Mouse (Mus musculus): ENCODE results near the gene Shisal2a. TPM values are rescaled to one million over a fixed set of nuclear protein-coding genes. Genes with fewer than 3 reads are reported as not detected.
A peak's percentile ranks its signal among the peaks of the same experiment; 100 is the strongest.

Shisal2a gene
- polyA plus RNA-seq, 1 experiment from 2014 or later, result 3.6 TPM

DNA sequence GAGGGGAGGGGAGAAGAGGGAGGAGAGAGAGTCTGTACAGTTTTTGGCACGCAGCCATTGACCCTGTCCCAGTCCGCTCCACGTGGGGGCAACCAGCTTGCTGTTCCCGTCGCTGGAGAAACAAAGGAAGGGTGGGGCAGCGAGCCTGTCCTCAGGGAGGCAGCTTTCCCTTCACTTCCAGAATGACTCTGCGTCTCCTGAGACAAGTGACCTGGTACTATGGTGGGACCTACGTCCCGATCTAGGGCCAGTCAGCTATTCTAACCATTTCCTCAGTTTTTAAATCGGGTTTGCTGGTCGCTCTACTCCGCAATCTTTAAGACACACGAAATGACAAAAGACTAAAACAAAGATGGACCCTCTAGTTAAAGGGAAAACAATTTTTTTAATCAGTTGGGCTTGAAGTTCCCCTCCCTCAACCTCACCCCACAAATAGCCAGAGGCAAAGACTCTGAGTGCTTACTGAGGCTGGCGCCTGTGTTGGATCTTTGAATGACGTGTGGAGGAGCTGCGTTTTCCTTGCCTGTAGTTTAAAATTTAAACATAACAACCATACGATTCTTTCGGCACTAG lies 4.6 kb upstream of the Shisal2a start:
- Histone ChIP-seq H3K4me1 (ENCODE audit: control insufficient read depth, insufficient read depth, low read length) (peaks cover 8% of the 10 kb centered on the region; the same call in 1 of the 2 replicates), H3K27ac (ENCODE audit: low read depth, low read length) (peak overlapping the region; percentile 70), H3K27me3 (replicated peaks; ENCODE audit: control insufficient read depth, insufficient read depth, low read length) (peaks cover 13% of the 10 kb centered on the region), H3K9me3 (replicated peaks; ENCODE audit: control insufficient read depth, low read length) (no peaks in the 10 kb centered on the region), H3K4me2 (ENCODE audit: low read length) (peak overlapping the region; percentile 53), H3K9ac (ENCODE audit: low read length) (peak overlapping the region; percentile 58), H3K36me3 (ENCODE audit: control insufficient read depth, insufficient read depth, low read length) (no peaks in the 10 kb centered on the region), H3K4me3 (ENCODE audit: low read depth, low read length) (peak overlapping the region; percentile 16)
- WGBS, result 3% methylated on average over 18 of the region's 18 CpGs
- DNase-seq (ENCODE audit: low spot score) (peak; percentile 90), ATAC-seq (peak; percentile 82)

DNA sequence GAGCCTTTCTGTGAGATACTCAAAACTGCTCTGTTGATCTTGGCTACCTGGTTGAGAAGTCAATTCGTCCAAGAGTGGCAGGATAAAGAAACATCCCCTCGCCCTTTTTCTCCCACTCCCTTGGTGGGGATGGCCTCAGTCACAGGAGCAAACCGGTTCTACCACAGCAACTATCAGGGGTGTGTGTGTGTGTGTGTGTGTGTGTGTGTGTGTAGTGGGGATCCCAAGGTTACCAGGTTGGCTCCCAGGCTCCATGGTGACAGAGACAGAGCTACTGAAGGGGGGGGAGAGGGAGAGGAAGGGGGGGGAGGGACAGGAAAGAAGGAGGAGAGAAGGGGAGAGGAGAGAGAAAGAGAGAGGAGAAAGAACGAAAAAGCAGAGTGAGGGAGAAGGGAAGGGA lies 4.0 kb upstream of the Shisal2a start:
- Histone ChIP-seq H3K36me3 (ENCODE audit: control insufficient read depth, insufficient read depth, low read length) (no peaks in the 10 kb centered on the region), H3K27ac (ENCODE audit: low read depth, low read length) (peak overlapping the region; percentile 70; the same call in 1 of the 2 replicates), H3K27me3 (replicated peaks; ENCODE audit: control insufficient read depth, insufficient read depth, low read length) (peaks cover 20% of the 10 kb centered on the region), H3K9ac (ENCODE audit: low read length) (no peak overlapping the region), H3K4me1 (ENCODE audit: control insufficient read depth, insufficient read depth, low read length) (peaks cover 8% of the 10 kb centered on the region; the same call in 1 of the 2 replicates), H3K4me3 (ENCODE audit: low read depth, low read length) (0 out of 2 replicates have a peak overlapping the region, but pooled peaks have one; percentile 16), H3K4me2 (ENCODE audit: low read length) (peak overlapping the region; percentile 53), H3K9me3 (replicated peaks; ENCODE audit: control insufficient read depth, low read length) (no peaks in the 10 kb centered on the region)
- 43% methylated on average over 4 of the region's 4 CpGs for WGBS
- peak; percentile 19 for DNase-seq (ENCODE audit: low spot score)
- ATAC-seq, result peak; percentile 49

DNA sequence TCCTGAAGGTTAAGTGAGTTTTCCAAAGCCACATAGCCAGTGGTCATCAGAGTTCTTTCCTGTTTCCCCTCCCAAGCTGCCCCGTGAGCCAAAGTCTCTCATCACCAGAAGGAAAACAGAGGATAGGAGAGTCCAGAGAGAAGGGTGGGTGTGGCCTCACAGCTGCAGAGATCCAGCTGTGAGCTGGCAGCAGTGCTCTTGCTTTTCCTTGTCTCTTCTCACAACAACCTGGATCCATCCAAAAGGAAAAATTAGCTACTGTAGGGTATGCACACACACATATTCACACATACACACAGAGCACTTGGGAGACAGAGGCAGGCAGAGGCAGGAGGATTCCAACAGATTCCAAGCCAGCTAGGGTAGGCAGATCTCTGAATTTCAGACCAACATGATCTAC lies 2.9 kb upstream of the Shisal2a start:
- Histone ChIP-seq H3K27ac (ENCODE audit: low read depth, low read length) (no peak overlapping the region), H3K9me3 (replicated peaks; ENCODE audit: control insufficient read depth, low read length) (no peaks in the 10 kb centered on the region), H3K4me2 (ENCODE audit: low read length) (no peak overlapping the region), H3K36me3 (ENCODE audit: control insufficient read depth, insufficient read depth, low read length) (no peaks in the 10 kb centered on the region), H3K4me1 (ENCODE audit: control insufficient read depth, insufficient read depth, low read length) (peaks cover 8% of the 10 kb centered on the region; the same call in 1 of the 2 replicates), H3K9ac (ENCODE audit: low read length) (no peak overlapping the region), H3K27me3 (replicated peaks; ENCODE audit: control insufficient read depth, insufficient read depth, low read length) (peaks cover 22% of the 10 kb centered on the region), H3K4me3 (ENCODE audit: low read depth, low read length) (no peak overlapping the region)
- ATAC-seq (no peak), DNase-seq (ENCODE audit: low spot score) (no peak)
- WGBS, result 24% methylated on average over 1 of the region's 1 CpGs

DNA sequence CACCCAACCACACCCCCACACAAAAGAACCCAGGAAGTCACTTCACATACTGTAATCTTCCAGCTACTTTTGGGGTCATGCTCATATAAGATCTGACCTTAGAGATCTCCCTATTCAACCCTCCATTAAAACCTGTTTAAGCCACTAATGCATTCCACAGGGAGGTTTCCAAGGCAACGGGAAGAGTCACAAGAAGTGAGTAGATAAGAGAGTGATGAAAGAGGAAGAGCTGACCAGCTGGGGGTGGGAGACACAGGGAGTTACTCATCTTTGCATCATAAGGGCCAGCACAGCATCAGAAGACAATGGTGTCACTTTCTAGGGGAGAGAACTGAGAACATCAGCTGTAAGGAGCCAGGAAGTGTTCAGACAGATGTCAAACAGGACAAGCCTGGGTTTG lies 3.0 kb downstream of the Shisal2a start:
- Histone ChIP-seq H3K36me3 (ENCODE audit: control insufficient read depth, insufficient read depth, low read length) (no peaks in the 10 kb centered on the region), H3K4me3 (ENCODE audit: low read depth, low read length) (no peak overlapping the region), H3K4me2 (ENCODE audit: low read length) (no peak overlapping the region), H3K27me3 (replicated peaks; ENCODE audit: control insufficient read depth, insufficient read depth, low read length) (peaks cover 22% of the 10 kb centered on the region), H3K27ac (ENCODE audit: low read depth, low read length) (no peak overlapping the region), H3K9ac (ENCODE audit: low read length) (no peak overlapping the region), H3K4me1 (ENCODE audit: control insufficient read depth, insufficient read depth, low read length) (no peaks in the 10 kb centered on the region), H3K9me3 (replicated peaks; ENCODE audit: control insufficient read depth, low read length) (no peaks in the 10 kb centered on the region)
- ATAC-seq (no peak), DNase-seq (ENCODE audit: low spot score) (no peak)
- 15% methylated on average over 1 of the region's 1 CpGs for WGBS

DNA sequence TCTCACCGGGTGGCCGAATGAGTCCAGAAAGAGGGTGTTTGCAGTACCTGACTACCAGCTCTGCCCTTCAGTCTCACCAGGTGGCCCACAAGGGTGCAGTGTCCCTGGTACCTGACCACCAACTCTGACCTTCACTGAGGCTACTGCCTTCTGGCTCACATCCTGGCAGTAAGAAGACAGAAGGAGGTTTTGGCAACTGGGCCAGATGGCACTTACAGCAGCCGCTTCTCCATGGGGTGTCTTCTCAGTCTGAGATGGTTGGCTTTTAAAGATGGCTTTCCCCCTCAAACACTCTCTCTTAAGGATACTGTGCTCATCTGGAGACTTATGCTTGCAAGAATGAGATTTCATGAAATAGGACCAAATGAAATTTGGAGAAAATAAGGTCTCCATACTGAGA lies 3.7 kb downstream of the Shisal2a start:
- H3K4me3 ChIP-seq (ENCODE audit: low read depth, low read length), result no peak overlapping the region
- H3K27me3 ChIP-seq (replicated peaks; ENCODE audit: control insufficient read depth, insufficient read depth, low read length), result peaks cover 22% of the 10 kb centered on the region
- H3K9me3 ChIP-seq (replicated peaks; ENCODE audit: control insufficient read depth, low read length), result no peaks in the 10 kb centered on the region
- H3K27ac ChIP-seq (ENCODE audit: low read depth, low read length), result no peak overlapping the region
- no peak for DNase-seq (ENCODE audit: low spot score)
- 81% methylated on average over 3 of the region's 3 CpGs for whole genome bisulfite sequencing
- no peaks in the 10 kb centered on the region for H3K4me1 ChIP-seq (ENCODE audit: control insufficient read depth, insufficient read depth, low read length)
- no peak for ATAC-seq
- H3K9ac ChIP-seq (ENCODE audit: low read length), result no peak overlapping the region
- no peak overlapping the region for H3K4me2 ChIP-seq (ENCODE audit: low read length)
- no peaks in the 10 kb centered on the region for H3K36me3 ChIP-seq (ENCODE audit: control insufficient read depth, insufficient read depth, low read length)

DNA sequence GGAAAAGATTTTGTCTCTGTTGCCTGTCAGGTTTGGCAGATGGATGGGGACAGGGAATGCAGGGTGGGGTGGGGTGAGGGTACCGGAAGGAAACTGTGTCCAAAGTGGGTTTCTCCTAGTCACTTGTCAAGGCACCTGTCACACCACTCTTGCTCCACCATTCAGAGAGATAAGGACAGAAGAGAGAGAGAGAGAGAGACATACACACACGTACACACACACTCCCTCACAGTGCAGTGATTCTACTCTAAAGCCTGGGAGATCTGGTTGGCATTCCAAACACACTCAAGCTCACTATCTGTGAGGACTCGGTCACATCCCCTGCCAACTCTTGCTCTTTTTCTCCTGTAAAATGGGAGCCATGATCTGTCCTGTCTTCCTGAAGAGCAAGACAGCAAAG lies 11.0 kb downstream of the Shisal2a start:
- Histone ChIP-seq H3K9ac (ENCODE audit: low read length) (no peak overlapping the region), H3K36me3 (ENCODE audit: control insufficient read depth, insufficient read depth, low read length) (no peaks in the 10 kb centered on the region), H3K9me3 (replicated peaks; ENCODE audit: control insufficient read depth, low read length) (no peaks in the 10 kb centered on the region), H3K4me3 (ENCODE audit: low read depth, low read length) (no peak overlapping the region), H3K4me2 (ENCODE audit: low read length) (no peak overlapping the region), H3K27me3 (replicated peaks; ENCODE audit: control insufficient read depth, insufficient read depth, low read length) (no peaks in the 10 kb centered on the region), H3K27ac (ENCODE audit: low read depth, low read length) (no peak overlapping the region), H3K4me1 (ENCODE audit: control insufficient read depth, insufficient read depth, low read length) (no peaks in the 10 kb centered on the region)
- DNase-seq (ENCODE audit: low spot score) (no peak), ATAC-seq (no peak)
- 82% methylated on average over 3 of the region's 3 CpGs for WGBS

DNA sequence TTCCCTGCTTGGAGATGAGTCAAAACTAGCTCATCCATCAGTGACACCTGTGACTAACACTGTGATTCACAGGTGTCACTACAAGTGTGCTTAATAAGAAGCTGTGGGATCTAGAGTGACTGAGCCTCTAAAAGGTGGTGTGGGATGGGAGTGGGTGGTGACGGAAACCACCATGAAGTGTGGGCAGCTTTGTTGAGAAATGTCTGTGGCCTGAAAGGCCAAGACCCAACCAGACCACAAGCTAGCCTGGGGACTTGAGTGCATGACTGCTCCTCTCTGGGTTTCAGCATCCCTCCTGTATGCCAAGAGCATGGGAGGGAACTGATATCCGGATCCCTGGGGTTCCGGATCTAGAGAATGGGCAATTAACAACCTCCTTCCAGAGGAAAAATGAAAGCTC lies 11.7 kb downstream of the Shisal2a start:
- Histone ChIP-seq H3K36me3 (ENCODE audit: control insufficient read depth, insufficient read depth, low read length) (no peaks in the 10 kb centered on the region), H3K4me3 (ENCODE audit: low read depth, low read length) (no peak overlapping the region), H3K27me3 (replicated peaks; ENCODE audit: control insufficient read depth, insufficient read depth, low read length) (no peaks in the 10 kb centered on the region), H3K9ac (ENCODE audit: low read length) (no peak overlapping the region), H3K27ac (ENCODE audit: low read depth, low read length) (no peak overlapping the region), H3K9me3 (replicated peaks; ENCODE audit: control insufficient read depth, low read length) (no peaks in the 10 kb centered on the region), H3K4me2 (ENCODE audit: low read length) (no peak overlapping the region), H3K4me1 (ENCODE audit: control insufficient read depth, insufficient read depth, low read length) (no peaks in the 10 kb centered on the region)
- 74% methylated on average over 3 of the region's 3 CpGs for whole genome bisulfite sequencing
- ATAC-seq (no peak), DNase-seq (ENCODE audit: low spot score) (no peak)

DNA sequence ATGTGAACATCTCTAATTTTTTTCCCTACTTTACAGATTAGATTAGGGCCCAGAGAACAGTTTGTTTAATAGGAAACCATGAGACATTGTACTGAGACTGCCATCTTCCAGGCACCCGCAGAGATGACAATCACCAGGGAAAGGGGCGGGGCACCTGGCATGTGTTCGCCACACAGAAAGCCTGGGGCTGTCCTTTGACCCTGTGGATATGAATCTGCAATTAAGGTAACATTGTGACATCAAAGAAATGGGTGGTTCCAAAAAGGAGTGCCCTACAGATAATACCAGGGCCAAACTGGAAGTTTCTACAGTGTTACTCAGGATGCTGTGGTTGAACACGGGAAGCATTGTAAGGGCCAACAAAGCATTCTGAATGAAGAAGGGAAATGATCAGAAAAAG lies 12.7 kb downstream of the Shisal2a start:
- no peaks in the 10 kb centered on the region for H3K36me3 ChIP-seq (ENCODE audit: control insufficient read depth, insufficient read depth, low read length)
- H3K4me1 ChIP-seq (ENCODE audit: control insufficient read depth, insufficient read depth, low read length), result no peaks in the 10 kb centered on the region
- H3K27me3 ChIP-seq (replicated peaks; ENCODE audit: control insufficient read depth, insufficient read depth, low read length), result no peaks in the 10 kb centered on the region
- no peaks in the 10 kb centered on the region for H3K9me3 ChIP-seq (replicated peaks; ENCODE audit: control insufficient read depth, low read length)
- H3K27ac ChIP-seq (ENCODE audit: low read depth, low read length), result no peak overlapping the region
- no peak for ATAC-seq
- no peak overlapping the region for H3K4me3 ChIP-seq (ENCODE audit: low read depth, low read length)
- no peak for DNase-seq (ENCODE audit: low spot score)
- WGBS, result 60% methylated on average over 4 of the region's 4 CpGs
- no peak overlapping the region for H3K4me2 ChIP-seq (ENCODE audit: low read length)
- H3K9ac ChIP-seq (ENCODE audit: low read length), result no peak overlapping the region

DNA sequence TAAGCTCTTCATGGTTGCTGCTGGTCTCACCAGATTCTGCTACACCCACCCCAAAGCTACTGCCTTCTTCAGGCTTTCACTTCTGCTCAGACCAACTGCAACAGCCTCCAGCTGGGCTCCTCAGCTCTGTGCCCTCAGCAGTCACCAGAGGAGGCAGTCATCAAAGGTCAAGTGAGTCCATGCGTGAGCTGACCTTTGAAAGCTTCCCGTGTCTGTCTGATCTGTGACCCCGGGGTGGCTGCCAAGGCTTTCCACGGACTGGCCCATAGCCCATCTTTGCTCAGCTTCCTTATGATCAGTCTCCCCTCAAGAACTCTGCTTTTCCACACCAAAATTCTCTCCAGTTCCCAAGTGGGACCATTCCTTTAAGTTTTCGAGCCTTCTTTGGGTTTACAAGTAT lies 13.9 kb downstream of the Shisal2a start:
- DNase-seq (ENCODE audit: low spot score) (no peak), ATAC-seq (no peak)
- Histone ChIP-seq H3K27me3 (replicated peaks; ENCODE audit: control insufficient read depth, insufficient read depth, low read length) (no peaks in the 10 kb centered on the region), H3K4me3 (ENCODE audit: low read depth, low read length) (no peak overlapping the region), H3K27ac (ENCODE audit: low read depth, low read length) (no peak overlapping the region), H3K9ac (ENCODE audit: low read length) (no peak overlapping the region), H3K9me3 (replicated peaks; ENCODE audit: control insufficient read depth, low read length) (no peaks in the 10 kb centered on the region), H3K36me3 (ENCODE audit: control insufficient read depth, insufficient read depth, low read length) (no peaks in the 10 kb centered on the region), H3K4me2 (ENCODE audit: low read length) (no peak overlapping the region), H3K4me1 (ENCODE audit: control insufficient read depth, insufficient read depth, low read length) (no peaks in the 10 kb centered on the region)
- 55% methylated on average over 5 of the region's 5 CpGs for WGBS

Data from forebrain, embryonic 14.5 days (tissue).